Mouse (Mus musculus): ENCODE measurements around the gene Matn4. TPM values are rescaled to one million over a fixed set of nuclear protein-coding genes. Genes with fewer than 3 reads are reported as not detected.
A peak's percentile ranks its signal among the peaks of the same experiment; 100 is the strongest.

Matn4 gene
- polyA plus RNA-seq, 1 experiment from 2014 or later = not detected

GRCm38 (mm10) chr2:164424406-164424805 is 19.4 kb upstream of the Matn4 start:
- no peak overlapping the region for H3K4me3 ChIP-seq (ENCODE audit: low read depth, low read length)
- 88% methylated on average over 8 of the region's 8 CpGs for WGBS
- no peaks in the 10 kb centered on the region for H3K27me3 ChIP-seq (ENCODE audit: control insufficient read depth, insufficient read depth, low read length)
- no peak overlapping the region for H3K27ac ChIP-seq (ENCODE audit: low read depth, low read length)
- ATAC-seq (replicated peaks; ENCODE audit: low FRiP score) (no peak), DNase-seq (ENCODE audit: low spot score) (no peak)
- H3K36me3 ChIP-seq (ENCODE audit: control insufficient read depth, insufficient read depth, low read length) = no peaks in the 10 kb centered on the region
- H3K4me1 ChIP-seq (replicated peaks; ENCODE audit: control insufficient read depth, insufficient read depth, low read length) = 0 out of 2 replicates have a peak, but pooled peaks cover 4% of the 10 kb centered on the region
- H3K9ac ChIP-seq (ENCODE audit: low read length) = no peak overlapping the region
- no peak overlapping the region for H3K4me2 ChIP-seq (ENCODE audit: low read depth, low read length, severe bottlenecking)
- no peaks in the 10 kb centered on the region for H3K9me3 ChIP-seq (ENCODE audit: control insufficient read depth, low read length)

DNA sequence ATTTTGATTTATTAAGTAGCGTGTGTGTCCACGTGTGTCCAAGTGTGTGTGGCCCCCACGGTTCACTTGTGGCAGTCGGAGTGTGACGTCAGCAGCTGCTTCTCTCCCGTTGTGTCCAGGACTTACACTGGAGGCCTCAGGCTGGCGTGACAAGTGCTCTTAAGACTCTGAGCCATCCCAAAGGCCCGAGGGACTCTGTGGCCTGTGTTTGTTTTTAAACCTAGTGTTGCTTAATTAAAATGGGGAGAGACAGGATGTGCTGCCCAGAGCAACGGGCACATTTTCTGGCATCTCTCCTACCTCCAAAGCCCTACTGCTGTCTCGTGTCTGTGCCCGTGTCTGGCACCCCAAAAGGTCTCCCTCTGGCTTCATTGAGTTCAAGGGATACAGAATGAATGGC is 18.5 kb upstream of the Matn4 start:
- 90% methylated on average over 11 of the region's 11 CpGs for WGBS
- Histone ChIP-seq H3K4me2 (ENCODE audit: low read depth, low read length, severe bottlenecking) (no peak overlapping the region), H3K36me3 (ENCODE audit: control insufficient read depth, insufficient read depth, low read length) (no peaks in the 10 kb centered on the region), H3K4me3 (ENCODE audit: low read depth, low read length) (no peak overlapping the region), H3K9me3 (ENCODE audit: control insufficient read depth, low read length) (no peaks in the 10 kb centered on the region), H3K9ac (ENCODE audit: low read length) (no peak overlapping the region), H3K27ac (ENCODE audit: low read depth, low read length) (no peak overlapping the region), H3K4me1 (replicated peaks; ENCODE audit: control insufficient read depth, insufficient read depth, low read length) (no peaks in the 10 kb centered on the region), H3K27me3 (ENCODE audit: control insufficient read depth, insufficient read depth, low read length) (no peaks in the 10 kb centered on the region)
- DNase-seq (ENCODE audit: low spot score) (no peak), ATAC-seq (replicated peaks; ENCODE audit: low FRiP score) (no peak)

- no peak for DNase-seq (ENCODE audit: low spot score)
- WGBS = 91% methylated on average over 15 of the region's 15 CpGs
- H3K27me3 ChIP-seq (ENCODE audit: control insufficient read depth, insufficient read depth, low read length) = no peaks in the 10 kb centered on the region
Measured at GRCm38 (mm10) chr2:164422675-164423393, 17.9 kb upstream of the Matn4 start.

GRCm38 (mm10) chr2:164421979-164422378 is 17.0 kb upstream of the Matn4 start:
- no peaks in the 10 kb centered on the region for H3K36me3 ChIP-seq (ENCODE audit: control insufficient read depth, insufficient read depth, low read length)
- H3K4me2 ChIP-seq (ENCODE audit: low read depth, low read length, severe bottlenecking) = no peak overlapping the region
- H3K27ac ChIP-seq (ENCODE audit: low read depth, low read length) = no peak overlapping the region
- no peaks in the 10 kb centered on the region for H3K27me3 ChIP-seq (ENCODE audit: control insufficient read depth, insufficient read depth, low read length)
- H3K4me3 ChIP-seq (ENCODE audit: low read depth, low read length) = no peak overlapping the region
- no peak for DNase-seq (ENCODE audit: low spot score)
- ATAC-seq (replicated peaks; ENCODE audit: low FRiP score) = no peak
- WGBS = 90% methylated on average over 8 of the region's 8 CpGs
- no peak overlapping the region for H3K9ac ChIP-seq (ENCODE audit: low read length)
- H3K9me3 ChIP-seq (ENCODE audit: control insufficient read depth, low read length) = no peaks in the 10 kb centered on the region
- H3K4me1 ChIP-seq (replicated peaks; ENCODE audit: control insufficient read depth, insufficient read depth, low read length) = no peaks in the 10 kb centered on the region

More at GRCm38 (mm10) chr2:164422675-164423393, 17.9 kb upstream of the Matn4 start:
- Histone ChIP-seq H3K4me2 (ENCODE audit: low read depth, low read length, severe bottlenecking) (no peak overlapping the region), H3K4me3 (ENCODE audit: low read depth, low read length) (no peak overlapping the region), H3K9ac (ENCODE audit: low read length) (no peak overlapping the region), H3K36me3 (ENCODE audit: control insufficient read depth, insufficient read depth, low read length) (no peaks in the 10 kb centered on the region), H3K4me1 (replicated peaks; ENCODE audit: control insufficient read depth, insufficient read depth, low read length) (no peaks in the 10 kb centered on the region), H3K9me3 (ENCODE audit: control insufficient read depth, low read length) (no peaks in the 10 kb centered on the region), H3K27ac (ENCODE audit: low read depth, low read length) (no peak overlapping the region)
- ATAC-seq (replicated peaks; ENCODE audit: low FRiP score) = no peak

- ATAC-seq (replicated peaks; ENCODE audit: low FRiP score) = no peak
- H3K27me3 ChIP-seq (ENCODE audit: control insufficient read depth, insufficient read depth, low read length) = no peaks in the 10 kb centered on the region
- WGBS = 89% methylated on average over 7 of the region's 7 CpGs
Measured at GRCm38 (mm10) chr2:164421306-164421705, 16.3 kb upstream of the Matn4 start.

GRCm38 (mm10) chr2:164419489-164419888 is 14.5 kb upstream of the Matn4 start:
- Histone ChIP-seq H3K4me1 (replicated peaks; ENCODE audit: control insufficient read depth, insufficient read depth, low read length) (no peaks in the 10 kb centered on the region), H3K9ac (ENCODE audit: low read length) (no peak overlapping the region), H3K27me3 (ENCODE audit: control insufficient read depth, insufficient read depth, low read length) (no peaks in the 10 kb centered on the region), H3K4me3 (ENCODE audit: low read depth, low read length) (no peak overlapping the region), H3K27ac (ENCODE audit: low read depth, low read length) (no peak overlapping the region), H3K4me2 (ENCODE audit: low read depth, low read length, severe bottlenecking) (no peak overlapping the region), H3K36me3 (ENCODE audit: control insufficient read depth, insufficient read depth, low read length) (no peaks in the 10 kb centered on the region), H3K9me3 (ENCODE audit: control insufficient read depth, low read length) (no peaks in the 10 kb centered on the region)
- ATAC-seq (replicated peaks; ENCODE audit: low FRiP score) = no peak
- WGBS = 10% methylated on average over 3 of the region's 3 CpGs
- DNase-seq (ENCODE audit: low spot score) = no peak

More at GRCm38 (mm10) chr2:164421306-164421705, 16.3 kb upstream of the Matn4 start:
- H3K36me3 ChIP-seq (ENCODE audit: control insufficient read depth, insufficient read depth, low read length) = no peaks in the 10 kb centered on the region
- no peaks in the 10 kb centered on the region for H3K9me3 ChIP-seq (ENCODE audit: control insufficient read depth, low read length)
- no peak overlapping the region for H3K4me3 ChIP-seq (ENCODE audit: low read depth, low read length)
- no peaks in the 10 kb centered on the region for H3K4me1 ChIP-seq (replicated peaks; ENCODE audit: control insufficient read depth, insufficient read depth, low read length)
- no peak overlapping the region for H3K4me2 ChIP-seq (ENCODE audit: low read depth, low read length, severe bottlenecking)
- H3K9ac ChIP-seq (ENCODE audit: low read length) = no peak overlapping the region
- DNase-seq (ENCODE audit: low spot score) = no peak
- no peak overlapping the region for H3K27ac ChIP-seq (ENCODE audit: low read depth, low read length)

- Histone ChIP-seq H3K4me3 (ENCODE audit: low read depth, low read length) (no peak overlapping the region), H3K36me3 (ENCODE audit: control insufficient read depth, insufficient read depth, low read length) (no peaks in the 10 kb centered on the region), H3K9ac (ENCODE audit: low read length) (no peak overlapping the region), H3K4me2 (ENCODE audit: low read depth, low read length, severe bottlenecking) (no peak overlapping the region), H3K9me3 (ENCODE audit: control insufficient read depth, low read length) (no peaks in the 10 kb centered on the region), H3K4me1 (replicated peaks; ENCODE audit: control insufficient read depth, insufficient read depth, low read length) (no peaks in the 10 kb centered on the region), H3K27me3 (ENCODE audit: control insufficient read depth, insufficient read depth, low read length) (no peaks in the 10 kb centered on the region; the same call in 1 of the 2 replicates), H3K27ac (ENCODE audit: low read depth, low read length) (no peak overlapping the region)
- DNase-seq (ENCODE audit: low spot score) (no peak), ATAC-seq (replicated peaks; ENCODE audit: low FRiP score) (no peak)
- 34% methylated on average over 3 of the region's 3 CpGs for WGBS
Measured at GRCm38 (mm10) chr2:164418308-164418875, 13.4 kb upstream of the Matn4 start.

- no peak for ATAC-seq (replicated peaks; ENCODE audit: low FRiP score)
- Histone ChIP-seq H3K36me3 (ENCODE audit: control insufficient read depth, insufficient read depth, low read length) (no peaks in the 10 kb centered on the region), H3K4me3 (ENCODE audit: low read depth, low read length) (no peak overlapping the region), H3K27ac (ENCODE audit: low read depth, low read length) (no peak overlapping the region), H3K9ac (ENCODE audit: low read length) (no peak overlapping the region), H3K4me1 (replicated peaks; ENCODE audit: control insufficient read depth, insufficient read depth, low read length) (no peaks in the 10 kb centered on the region), H3K4me2 (ENCODE audit: low read depth, low read length, severe bottlenecking) (no peak overlapping the region), H3K27me3 (ENCODE audit: control insufficient read depth, insufficient read depth, low read length) (no peaks in the 10 kb centered on the region; the same call in 1 of the 2 replicates), H3K9me3 (ENCODE audit: control insufficient read depth, low read length) (no peaks in the 10 kb centered on the region)
- no peak for DNase-seq (ENCODE audit: low spot score)
- 2% methylated on average over 2 of the region's 2 CpGs for WGBS
Measured at GRCm38 (mm10) chr2:164417198-164417597, 12.2 kb upstream of the Matn4 start.

DNA sequence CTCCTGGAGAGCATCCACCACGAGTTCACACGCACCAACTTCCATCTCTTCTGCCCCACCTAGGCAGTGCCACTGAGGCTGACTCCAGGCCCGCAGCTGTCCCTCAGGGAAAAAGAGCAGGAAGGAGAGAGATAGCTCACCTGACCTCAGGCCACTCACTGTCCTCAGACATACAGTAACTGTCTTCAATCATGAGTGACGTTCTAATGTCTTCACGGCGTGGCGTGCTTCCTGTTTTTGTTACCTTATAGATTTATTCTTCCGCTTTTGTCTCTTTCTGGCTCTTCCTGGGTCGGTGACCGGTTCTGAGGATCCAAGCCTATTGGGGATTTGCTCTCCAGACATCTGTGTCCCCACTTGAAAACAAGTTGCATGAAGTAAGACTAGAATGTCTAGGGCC is 9.6 kb upstream of the Matn4 start:
- Histone ChIP-seq H3K27ac (ENCODE audit: low read depth, low read length) (no peak overlapping the region), H3K4me1 (replicated peaks; ENCODE audit: control insufficient read depth, insufficient read depth, low read length) (no peaks in the 10 kb centered on the region), H3K9ac (ENCODE audit: low read length) (0 out of 2 replicates have a peak overlapping the region, but pooled peaks have one; percentile 29), H3K36me3 (ENCODE audit: control insufficient read depth, insufficient read depth, low read length) (no peaks in the 10 kb centered on the region), H3K9me3 (ENCODE audit: control insufficient read depth, low read length) (no peaks in the 10 kb centered on the region), H3K27me3 (ENCODE audit: control insufficient read depth, insufficient read depth, low read length) (peaks cover 3% of the 10 kb centered on the region), H3K4me2 (ENCODE audit: low read depth, low read length, severe bottlenecking) (peak overlapping the region; percentile 32), H3K4me3 (ENCODE audit: low read depth, low read length) (no peak overlapping the region)
- 70% methylated on average over 10 of the region's 10 CpGs for WGBS
- DNase-seq (ENCODE audit: low spot score) (no peak), ATAC-seq (replicated peaks; ENCODE audit: low FRiP score) (no peak)
